Mouse (Mus musculus) layer of hippocampus, postnatal 25 days (tissue): ENCODE measurements around the gene Dalrd3. TPM values are rescaled to one million over a fixed set of nuclear protein-coding genes. Genes with fewer than 3 reads are reported as not detected.
A peak's percentile ranks its signal among the peaks of the same experiment; 100 is the strongest.
"Not testable (repeated sequence)": the region's sequence is repeated elsewhere in the genome, so short reads cannot be mapped to it uniquely, and the experiment has no call there.

ENCODE experiments used
- DNase-seq, 2 experiments: peaks; one replicate each; pipeline ENCODE4 v3.0.0; 2022; ENCODE audit warnings: mixed read lengths in 2 of 2, low spot score in 1 of 2; ENCODE audit errors: extremely low spot score in 1 of 2
- total RNA-seq, 2 experiments: library from RNA; stranded (reverse); gene quantifications; 2 replicates each; pipeline ENCODE4 v1.2.3; 2021

Gene Dalrd3
- total RNA-seq, 2 experiments from 2014 or later: 95.4 to 107 TPM

- no peak for DNase-seq
Observed at GRCm38 (mm10) chr9:108571401-108571973, 1.8 kb downstream of the Dalrd3 start.

- DNase-seq: no peak
Observed at GRCm38 (mm10) chr9:108572321-108572720, 2.6 kb downstream of the Dalrd3 start.

- DNase-seq: no peak
Observed at GRCm38 (mm10) chr9:108573774-108574690, 4.3 kb downstream of the Dalrd3 start.

- no peak for DNase-seq
Observed at GRCm38 (mm10) chr9:108574921-108575320, 5.2 kb downstream of the Dalrd3 start.

- DNase-seq: no peak
Observed at GRCm38 (mm10) chr9:108575321-108576297, 5.9 kb downstream of the Dalrd3 start.

- DNase-seq: no peak
Observed at GRCm38 (mm10) chr9:108577025-108577424, 7.3 kb downstream of the Dalrd3 start.

GRCm38 (mm10) chr9:108577934-108578544 is 8.4 kb downstream of the Dalrd3 start:
- no peak for DNase-seq

- peak; percentile 71 to 82 for DNase-seq
Observed at GRCm38 (mm10) chr9:108578545-108579343, 9.1 kb downstream of the Dalrd3 start, which contains the start of gene Wdr6. Gene Wdr6, minus strand, starts transcription at chr9:108578739.

GRCm38 (mm10) chr9:108579344-108579690 is 9.6 kb downstream of the Dalrd3 start:
- no peak for DNase-seq

GRCm38 (mm10) chr9:108587571-108588180 is 18.0 kb downstream of the Dalrd3 start:
- DNase-seq: peak; percentile 56

- no peak for DNase-seq
Observed at GRCm38 (mm10) chr9:108589229-108589628, 19.5 kb downstream of the Dalrd3 start.

GRCm38 (mm10) chr9:108591462-108591861 is 21.8 kb downstream of the Dalrd3 start:
- no peak for DNase-seq

- DNase-seq: no peak
Observed at GRCm38 (mm10) chr9:108594354-108594753, 24.7 kb downstream of the Dalrd3 start.

- DNase-seq: peak; percentile 69 to 77
Observed at GRCm38 (mm10) chr9:108596998-108597764, 27.5 kb downstream of the Dalrd3 start, which contains the start of gene P4htm. Gene P4htm, minus strand, starts transcription at chr9:108597667.

- DNase-seq: no peak
Observed at GRCm38 (mm10) chr9:108599021-108599566, 29.4 kb downstream of the Dalrd3 start.

GRCm38 (mm10) chr9:108600011-108600410 is 30.3 kb downstream of the Dalrd3 start:
- DNase-seq: no peak

- DNase-seq: no peak
Observed at GRCm38 (mm10) chr9:108601986-108602385, 32.3 kb downstream of the Dalrd3 start.

GRCm38 (mm10) chr9:108607929-108608328 is 38.2 kb downstream of the Dalrd3 start:
- not testable (repeated sequence) for DNase-seq
